Mouse (Mus musculus) activated CD4-positive, CD25-positive, alpha-beta regulatory T cell, adult 4 months (primary cell): ENCODE results near the gene Kmt2b. TPM values are rescaled to one million over a fixed set of nuclear protein-coding genes. Genes with fewer than 3 reads are reported as not detected.

Experiments used
- ATAC-seq: one replicate; pipeline ENCODE4 v1.8.0; 2017
- polyA plus RNA-seq, 2 experiments: library from polyadenylated mRNA; unstranded; fragments of 100-300 nt; shearing (Covaris generic); gene quantifications; one replicate each; pipeline ENCODE4 v1.2.1; 2017

Kmt2b gene
- polyA plus RNA-seq, 2 experiments from 2014 or later: 14.9 to 16.9 TPM

DNA sequence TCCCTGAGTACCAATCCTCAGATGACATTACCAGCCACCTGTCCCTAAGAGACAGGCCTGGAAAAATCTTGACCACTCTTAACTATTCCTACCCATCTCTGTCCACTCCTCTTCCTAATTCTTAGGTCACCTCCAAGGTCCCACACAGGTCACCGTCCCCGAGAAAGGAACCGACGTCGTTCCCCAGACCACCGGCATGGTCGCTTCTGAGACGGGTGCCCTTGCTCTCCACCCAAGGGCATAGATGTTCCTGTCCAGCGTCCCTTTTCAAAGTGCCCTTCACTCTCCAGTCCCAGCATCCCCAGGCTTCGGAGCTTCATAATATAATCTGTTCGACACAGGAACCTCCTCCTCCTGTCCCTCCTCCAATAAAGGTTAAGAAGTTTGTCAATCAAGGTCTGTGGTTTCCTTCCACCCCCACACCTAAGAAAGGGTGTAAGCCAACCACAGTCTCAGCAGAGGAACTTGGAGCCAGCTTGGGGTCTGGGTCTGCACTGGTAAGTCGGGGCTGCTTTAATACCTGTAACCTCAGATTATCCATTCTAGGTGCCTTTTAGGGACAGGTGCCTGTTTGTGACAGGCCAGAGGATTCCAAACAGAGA is 23.5 kb downstream of the Kmt2b start, which contains the start of gene Igflr1:
Gene Igflr1 (plus strand): TSS at position 458 of the 602 bp plus-strand sequence.
- ATAC-seq: peak; percentile 56

DNA sequence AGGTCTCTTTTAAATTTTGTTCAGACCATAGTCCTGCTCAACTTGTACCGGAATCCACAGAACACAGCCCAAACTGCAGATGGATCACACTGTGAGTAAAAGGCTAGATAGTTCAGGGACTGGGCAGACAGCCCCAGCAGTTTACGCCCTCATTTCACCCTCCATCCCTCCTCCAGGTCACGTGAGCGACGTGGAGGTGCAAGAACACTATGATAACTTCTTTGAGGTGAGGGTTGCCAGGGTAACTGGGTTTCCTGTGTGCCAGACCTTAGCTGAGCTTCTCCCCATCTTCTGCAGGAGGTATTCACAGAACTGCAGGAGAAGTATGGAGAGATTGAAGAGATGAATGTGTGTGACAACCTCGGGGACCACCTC is 24.6 kb downstream of the Kmt2b start:
- peak; percentile 50 for ATAC-seq

GRCm38 (mm10) chr7:30563117-30563905 is 25.2 kb downstream of the Kmt2b start, which contains the start of the genes U2af1l4, Gm49396 and Psenen:
U2af1l4 (plus strand) TSS chr7:30563301.
Gm49396 (plus strand) TSS chr7:30563344.
Psenen (minus strand) TSS chr7:30563627.
- peak; percentile 55 for ATAC-seq

DNA sequence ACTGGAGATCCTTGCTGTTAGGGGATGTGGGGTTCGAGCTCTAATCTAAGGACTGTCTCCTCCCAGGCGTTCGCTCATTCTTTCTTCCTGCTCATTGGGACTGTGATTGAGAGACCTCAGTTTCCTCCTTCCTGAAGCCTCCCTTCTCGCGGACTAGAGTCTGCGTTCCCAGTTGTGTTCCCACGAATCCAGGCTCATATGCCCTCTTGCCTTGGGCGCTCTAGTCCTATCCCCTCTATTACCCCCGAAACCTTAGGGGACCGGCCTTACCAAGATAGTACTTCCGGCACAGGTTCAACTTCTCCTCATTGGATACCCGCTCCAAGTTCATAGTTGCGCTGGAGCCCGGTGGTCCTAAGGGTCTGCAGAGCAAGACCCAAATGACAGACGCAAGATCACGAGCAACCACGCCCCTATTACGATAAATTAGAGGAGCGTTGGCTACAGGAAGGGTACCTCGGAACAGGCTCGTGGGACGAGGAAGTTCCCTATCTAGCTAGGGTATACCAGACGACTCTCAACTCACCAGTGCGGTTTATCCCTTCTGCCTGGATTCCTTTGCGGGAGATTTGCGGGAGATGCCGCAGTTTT is 25.9 kb downstream of the Kmt2b start:
- ATAC-seq: no peak

GRCm38 (mm10) chr7:30560296-30560695 is 28.2 kb downstream of the Kmt2b start:
- no peak for ATAC-seq

- ATAC-seq: peak; percentile 72
These were observed 29.0 kb downstream of the Kmt2b start, which contains the start of gene Lin37 for GRCm38 (mm10) chr7:30559443-30559954. Lin37 (minus strand) TSS chr7:30559838.

DNA sequence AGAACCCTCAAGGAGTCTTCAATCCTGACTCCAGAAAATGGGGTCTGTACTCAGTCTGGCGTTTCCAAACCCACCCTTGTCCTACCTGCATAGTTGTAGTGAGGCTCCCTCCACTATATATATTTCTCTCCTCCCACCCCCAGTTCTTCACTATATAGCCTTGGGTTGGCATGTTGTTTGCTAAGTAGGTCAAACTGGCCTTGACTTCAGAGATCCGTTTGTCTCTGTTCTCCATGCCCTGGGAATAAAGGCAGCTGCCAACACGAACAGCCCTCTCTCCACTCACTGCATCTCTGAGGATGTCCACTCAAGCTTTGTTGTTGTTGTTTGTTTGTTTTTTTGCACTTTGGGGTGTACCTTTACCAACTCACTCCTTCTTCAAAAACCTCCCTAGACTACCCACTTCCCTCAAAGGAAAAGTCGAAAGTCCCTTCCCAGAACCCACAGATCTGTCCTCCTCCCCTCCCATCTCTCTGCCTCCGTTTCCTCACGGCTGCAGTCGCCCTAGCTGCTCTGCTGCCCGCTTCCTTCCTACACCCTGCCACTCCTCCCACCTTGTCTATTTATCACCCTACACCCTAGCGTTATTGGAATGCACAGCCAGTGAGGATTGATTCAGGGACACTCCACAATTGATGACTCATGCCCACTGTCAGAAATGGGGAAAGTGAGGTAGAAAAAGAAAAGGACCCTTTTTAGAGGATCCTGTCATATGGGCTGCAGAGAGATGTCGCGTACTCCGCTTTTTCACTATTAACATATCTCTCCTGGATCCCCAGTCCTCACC is 29.7 kb downstream of the Kmt2b start:
- no peak for ATAC-seq

DNA sequence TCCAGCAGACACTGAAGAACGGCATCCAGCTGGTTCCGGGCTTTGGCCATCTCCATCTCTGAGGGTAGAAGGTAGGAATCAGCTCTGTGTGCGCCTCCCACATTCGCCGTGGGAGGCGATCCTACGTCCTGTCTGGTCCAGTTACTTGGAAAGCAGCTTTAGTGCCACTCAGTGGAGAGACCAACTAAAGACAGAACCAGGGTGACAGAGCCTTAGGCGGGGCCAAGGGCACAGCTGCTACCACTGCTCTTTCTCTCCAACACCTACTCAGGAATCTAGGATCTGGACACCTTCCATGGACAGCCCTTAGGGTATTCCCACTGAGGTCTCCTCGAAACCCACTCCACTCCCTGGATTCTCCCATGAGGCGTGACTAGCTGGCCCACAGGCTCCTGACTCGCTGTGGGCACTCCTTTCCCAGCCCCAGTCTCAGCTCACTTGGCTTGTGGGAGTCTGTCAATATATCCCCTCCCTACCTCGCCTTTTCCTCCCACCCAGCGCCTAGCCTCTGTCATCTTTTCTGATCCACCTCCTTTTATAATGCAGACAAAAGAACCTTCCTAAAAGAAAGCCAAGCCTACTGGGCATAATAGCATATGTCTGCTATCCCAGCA is 30.5 kb downstream of the Kmt2b start:
- ATAC-seq: no peak

- no peak for ATAC-seq
These were observed 31.5 kb downstream of the Kmt2b start for GRCm38 (mm10) chr7:30556894-30557536.

GRCm38 (mm10) chr7:30553810-30554584 is 34.5 kb downstream of the Kmt2b start:
- ATAC-seq: no peak

DNA sequence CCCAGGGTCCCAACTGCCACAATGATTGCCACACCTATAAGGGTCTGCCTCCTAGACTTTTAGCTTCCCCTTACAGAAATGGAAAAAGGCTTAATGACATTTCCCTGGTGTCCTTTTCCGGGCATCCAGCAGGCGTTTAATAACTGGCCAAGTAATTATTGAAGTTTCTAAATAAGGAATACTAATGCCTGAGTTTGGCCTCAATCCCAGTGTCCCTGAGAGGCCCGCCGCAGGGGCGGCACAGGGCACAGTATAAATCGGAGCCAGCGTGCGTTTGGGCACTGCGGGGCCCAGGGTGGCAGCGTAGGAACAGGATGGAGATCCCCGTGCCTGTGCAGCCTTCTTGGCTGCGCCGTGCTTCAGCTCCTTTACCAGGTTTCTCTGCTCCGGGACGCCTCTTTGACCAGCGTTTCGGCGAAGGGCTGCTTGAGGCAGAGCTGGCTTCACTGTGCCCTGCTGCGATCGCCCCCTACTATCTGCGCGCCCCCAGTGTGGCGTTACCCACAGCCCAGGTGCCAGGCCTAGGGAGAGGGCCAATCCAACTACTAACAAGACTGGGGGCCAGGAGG is 35.4 kb downstream of the Kmt2b start:
- ATAC-seq: no peak

GRCm38 (mm10) chr7:30552102-30553020 is 36.2 kb downstream of the Kmt2b start, which contains the start of the genes Hspb6 and Proser3:
Hspb6 (plus strand) TSS chr7:30552178.
Proser3 (minus strand) TSS chr7:30552299.
- ATAC-seq: peak; percentile 93

DNA sequence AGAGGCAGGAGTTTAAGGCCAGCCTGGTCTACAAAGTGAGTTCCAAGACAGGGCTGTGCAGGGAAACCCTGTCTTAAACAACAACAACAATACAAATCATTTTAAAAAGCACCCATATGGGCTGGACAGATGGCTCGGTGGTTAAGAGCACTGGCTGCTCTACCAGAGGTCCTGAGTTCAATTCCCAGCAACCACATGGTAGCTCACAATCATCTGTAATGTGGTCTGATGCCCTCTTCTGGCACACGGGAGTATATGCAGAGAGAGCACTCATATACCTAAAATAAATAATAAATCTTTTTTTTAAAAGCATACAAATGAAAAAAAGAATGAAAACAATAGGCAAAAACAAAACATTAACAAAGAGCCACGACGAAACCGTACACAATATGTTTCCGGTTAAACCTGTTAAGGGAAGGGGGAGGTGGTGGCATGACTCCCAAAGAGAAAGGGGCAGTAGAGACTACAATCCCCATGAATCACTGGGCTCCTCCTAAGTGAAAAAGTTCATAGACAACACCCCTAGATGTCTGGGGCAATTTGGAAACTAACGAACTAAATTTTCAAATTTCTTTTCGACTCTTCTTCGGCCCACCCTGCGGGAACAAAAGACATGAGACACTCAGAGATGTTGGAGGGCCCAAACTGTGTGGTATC is 37.0 kb downstream of the Kmt2b start:
- ATAC-seq: peak; percentile 61

- ATAC-seq: no peak
These were observed 37.9 kb downstream of the Kmt2b start for GRCm38 (mm10) chr7:30550603-30551002.

DNA sequence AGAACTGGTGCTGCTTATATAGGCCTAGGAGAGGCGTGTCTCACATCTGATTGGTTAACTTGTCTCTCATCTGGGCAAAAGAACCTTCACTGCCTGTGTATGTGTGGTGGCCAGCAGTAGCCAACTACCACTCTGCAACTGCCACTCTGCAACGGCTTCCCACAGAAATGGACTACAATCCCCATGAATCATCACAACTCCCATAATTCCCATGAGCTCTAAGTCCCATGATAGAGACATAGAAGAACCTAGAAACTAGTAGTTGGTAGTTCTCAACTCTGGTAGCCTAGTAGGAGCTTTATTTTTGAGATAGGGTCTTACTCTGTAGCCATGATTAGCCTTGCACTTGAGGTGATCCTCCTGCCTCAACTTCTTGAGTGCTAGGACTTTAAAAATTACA is 38.6 kb downstream of the Kmt2b start:
- ATAC-seq: no peak

DNA sequence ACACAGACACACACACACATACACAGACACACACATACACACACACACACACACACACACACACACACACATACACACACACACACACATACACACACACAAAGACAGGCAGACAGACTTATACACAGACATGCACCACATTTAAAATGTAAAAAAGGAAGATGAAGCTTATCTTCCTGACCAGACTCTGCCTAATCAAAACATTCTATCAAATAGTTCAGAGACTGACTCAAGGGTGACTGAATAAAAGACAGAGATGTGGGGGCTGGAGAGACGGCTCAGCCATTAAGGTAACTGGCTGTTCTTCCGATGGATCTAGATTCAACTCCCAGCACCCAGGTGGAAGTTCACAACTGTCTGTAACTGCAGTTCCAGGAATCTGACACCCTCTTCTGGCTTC is 44.2 kb downstream of the Kmt2b start:
- no peak for ATAC-seq

GRCm38 (mm10) chr7:30540572-30540971 is 48.0 kb downstream of the Kmt2b start:
- no peak for ATAC-seq
